Mouse (Mus musculus): ENCODE measurements at regions not wholly inside any gene's neighbourhood (a gene's known extent, or its start where the extent isn't known, plus 50 kb on each side); places are given as distances from the start of the nearest gene placed in this dataset.

DNA sequence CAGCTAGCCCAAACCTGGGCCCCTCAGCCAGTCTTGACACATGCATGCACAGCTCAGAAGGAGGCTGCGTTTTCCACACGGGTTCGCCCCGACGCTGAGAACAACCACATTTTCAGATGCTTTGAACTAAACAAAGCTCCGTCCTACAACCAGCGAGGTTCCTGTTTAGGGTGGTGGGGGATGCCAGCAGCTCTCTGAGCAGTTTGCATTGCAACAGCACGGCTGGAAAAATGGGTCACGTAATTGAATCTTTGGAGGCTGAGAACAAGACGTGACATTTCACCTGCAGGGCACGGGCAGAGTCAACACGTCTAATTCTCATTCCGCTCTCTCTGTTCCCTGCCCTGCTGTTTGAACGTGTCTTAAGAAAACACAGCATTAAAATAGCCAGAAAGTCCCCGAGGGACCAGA lies 119.2 kb downstream of the Syk start:
- DNase-seq = no peak

DNA sequence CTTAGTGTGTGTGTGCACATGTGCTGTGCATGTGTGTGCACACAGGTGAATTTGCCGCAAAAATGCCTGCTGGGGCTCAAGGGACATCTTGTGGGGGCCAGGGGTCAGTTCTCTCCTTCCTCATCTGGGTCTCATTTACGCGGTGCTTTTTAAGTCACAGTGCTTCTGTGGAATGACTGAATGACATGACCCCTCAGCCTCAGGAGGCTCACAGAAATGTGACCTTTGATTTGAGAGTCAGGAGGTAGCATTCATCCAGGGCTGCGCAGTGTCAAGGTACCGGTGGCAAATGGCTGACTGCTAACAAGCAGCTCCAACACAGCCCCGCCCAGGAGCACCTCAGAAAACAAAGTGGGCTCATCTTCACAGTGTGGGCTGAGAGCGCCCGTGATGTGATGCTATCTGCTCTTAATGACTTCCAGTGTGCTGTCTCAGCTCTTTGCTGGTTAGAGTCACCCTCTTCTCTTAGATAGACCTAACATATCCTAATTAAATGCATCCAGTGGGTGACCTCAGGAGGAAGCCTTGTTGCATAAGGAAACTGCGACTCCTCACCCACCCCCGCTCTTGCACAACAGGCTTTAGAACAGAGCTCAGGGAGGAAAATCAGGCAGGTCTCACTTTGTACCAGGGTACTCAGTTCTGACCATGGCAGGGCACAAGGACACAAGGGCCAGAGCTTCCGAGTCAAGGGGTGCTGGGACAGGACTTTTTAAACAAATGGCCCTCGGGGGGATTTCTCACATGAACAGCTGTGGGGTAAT lies 120.6 kb downstream of the Syk start:
- DNase-seq = no peak

DNA sequence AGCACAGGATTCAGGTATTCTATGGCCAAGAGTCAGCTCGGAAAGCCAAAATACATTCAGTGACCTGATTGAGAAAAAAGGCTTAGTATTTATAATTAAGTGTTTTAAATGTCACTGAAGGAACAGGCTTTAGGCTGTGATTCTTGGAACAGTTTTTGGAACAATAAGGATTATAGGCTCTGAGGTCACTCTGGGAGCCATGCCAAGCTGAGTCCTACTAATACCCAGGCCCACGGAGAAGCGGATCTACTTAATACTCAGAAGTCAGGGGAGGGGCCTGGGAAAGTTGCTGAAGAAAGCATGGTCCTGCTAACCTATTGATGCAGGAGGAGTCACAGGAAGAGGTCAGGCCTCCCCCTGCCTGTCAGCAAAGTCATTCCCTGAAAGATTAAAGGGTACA lies 121.7 kb downstream of the Syk start:
- no peak for DNase-seq

DNA sequence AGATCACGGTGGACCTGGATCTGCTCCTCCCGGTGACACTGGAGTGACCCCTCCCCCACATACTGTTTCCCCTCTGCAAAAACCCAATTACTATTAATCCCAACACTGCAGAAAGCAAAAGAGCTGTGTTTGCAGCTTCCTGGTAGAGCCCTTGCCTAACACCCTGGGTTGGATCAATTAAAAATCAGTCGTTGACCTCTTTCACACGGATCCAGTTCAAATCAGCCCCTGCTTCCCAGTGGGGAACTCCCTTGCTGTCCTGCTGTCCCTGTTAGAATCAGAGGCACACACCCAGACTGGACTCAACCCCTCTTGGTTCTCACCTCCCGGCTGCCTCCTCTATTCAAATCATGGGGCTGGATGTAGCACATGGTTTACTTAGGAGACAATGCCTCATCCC lies 126.6 kb downstream of the Syk start:
- DNase-seq = no peak

DNA sequence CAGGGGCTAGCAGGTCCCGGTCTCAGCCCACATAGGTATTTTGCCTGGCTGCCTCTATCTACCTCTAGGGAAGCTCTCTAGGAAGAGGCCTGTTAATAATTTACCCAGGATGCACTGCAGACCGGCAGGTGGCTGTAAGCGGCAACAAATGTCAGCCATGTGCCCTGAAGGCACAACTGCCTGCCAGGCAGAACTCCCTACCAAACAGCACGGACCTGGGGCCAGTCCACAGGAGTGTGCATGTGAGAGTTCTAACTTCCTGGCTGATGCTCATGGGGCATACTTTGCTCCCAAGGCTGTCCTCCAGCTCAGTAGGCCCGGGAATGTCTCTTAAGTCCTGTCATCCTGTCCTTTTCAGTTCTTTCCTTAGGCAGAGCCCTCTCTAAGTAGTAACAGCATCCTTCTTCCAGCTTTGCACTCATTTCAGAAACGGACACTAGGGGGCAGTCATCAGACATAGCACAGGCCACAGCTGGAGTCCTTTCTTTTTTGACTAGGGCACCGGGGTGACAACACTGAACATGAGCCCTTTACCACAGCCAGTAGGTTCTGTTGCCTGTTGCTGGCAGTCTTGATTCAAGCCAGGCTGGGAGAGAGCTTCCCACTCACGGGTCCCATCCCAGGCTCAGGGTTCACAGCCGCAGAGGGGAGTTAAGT lies 128.9 kb downstream of the Syk start:
- peak; percentile 67 to 78 for DNase-seq

DNA sequence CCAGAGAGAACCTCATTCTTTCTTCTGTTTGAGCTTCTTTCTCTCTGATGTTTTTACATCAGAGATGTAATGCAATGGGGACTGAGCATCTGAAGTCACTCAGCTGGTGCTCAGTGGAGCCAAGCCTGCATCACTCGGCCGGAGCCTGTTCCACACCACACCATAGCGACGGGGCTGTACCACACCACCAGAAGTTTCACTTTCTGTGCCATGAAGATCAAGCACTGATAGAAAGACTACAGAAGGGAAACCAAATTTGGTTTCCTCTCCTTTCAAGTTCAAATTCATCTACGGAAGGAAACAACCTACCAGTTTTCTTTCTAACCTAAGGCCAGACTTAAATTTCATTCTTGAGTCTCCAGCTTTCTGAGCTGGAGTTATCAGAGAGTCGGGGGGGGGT lies 138.5 kb downstream of the Syk start:
- DNase-seq = no peak

DNA sequence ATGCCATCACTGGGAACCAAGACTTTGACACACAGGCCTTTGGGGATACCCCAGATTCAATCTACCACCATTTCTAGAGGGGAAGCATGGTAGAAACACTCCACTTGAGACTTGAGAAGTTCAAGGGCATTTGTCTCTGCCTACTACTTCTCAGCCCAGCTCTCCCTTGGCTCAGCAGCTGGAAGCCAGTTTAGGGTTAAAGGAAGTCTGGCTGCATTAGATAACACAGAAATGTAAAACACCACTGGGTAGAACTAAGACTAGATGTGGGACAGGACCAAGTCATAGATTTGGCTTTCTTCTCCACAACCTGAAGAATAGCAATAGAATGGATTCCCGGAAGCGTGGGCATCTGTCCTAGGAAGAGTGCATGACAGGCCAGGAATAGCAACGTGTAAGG lies 139.7 kb downstream of the Syk start:
- DNase-seq = no peak

DNA sequence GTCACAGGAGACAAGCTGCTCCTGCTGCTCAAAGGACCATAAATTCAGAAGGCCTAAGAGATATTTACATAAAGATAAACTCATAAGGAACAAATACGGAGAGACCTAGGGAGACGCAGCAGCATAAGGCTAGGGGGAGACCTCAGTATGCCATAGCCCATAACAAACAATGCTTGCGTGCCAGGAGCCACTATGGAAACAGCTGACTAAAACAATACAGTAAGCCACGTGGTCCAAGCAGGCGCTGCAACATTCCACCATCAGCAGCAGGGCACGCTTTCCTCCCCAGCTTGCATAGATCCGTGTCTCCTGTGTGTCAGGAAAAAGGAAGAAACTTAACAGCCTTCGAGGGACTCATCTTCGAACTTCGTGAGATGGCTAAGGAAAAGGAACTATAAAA lies 143.1 kb downstream of the Syk start:
- DNase-seq = no peak

DNA sequence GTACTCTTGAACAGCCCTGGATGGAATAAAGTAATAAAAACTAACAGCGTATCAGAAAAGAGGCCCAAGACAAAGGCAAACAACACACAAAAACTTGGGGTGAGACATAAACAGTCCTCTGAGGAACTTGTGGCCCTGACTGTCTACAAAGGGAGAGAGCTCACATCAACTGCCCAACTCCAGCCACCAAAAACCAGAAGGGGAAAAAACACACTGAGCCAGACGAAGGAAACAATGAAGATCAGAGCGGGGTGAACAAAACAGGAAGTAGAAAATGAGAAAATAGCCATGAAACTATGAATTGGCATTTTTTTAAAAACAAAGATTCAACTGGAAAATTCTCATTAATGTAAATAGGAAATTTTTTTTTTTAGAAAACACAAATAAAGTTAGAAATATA lies 143.6 kb downstream of the Syk start:
- no peak for DNase-seq

DNA sequence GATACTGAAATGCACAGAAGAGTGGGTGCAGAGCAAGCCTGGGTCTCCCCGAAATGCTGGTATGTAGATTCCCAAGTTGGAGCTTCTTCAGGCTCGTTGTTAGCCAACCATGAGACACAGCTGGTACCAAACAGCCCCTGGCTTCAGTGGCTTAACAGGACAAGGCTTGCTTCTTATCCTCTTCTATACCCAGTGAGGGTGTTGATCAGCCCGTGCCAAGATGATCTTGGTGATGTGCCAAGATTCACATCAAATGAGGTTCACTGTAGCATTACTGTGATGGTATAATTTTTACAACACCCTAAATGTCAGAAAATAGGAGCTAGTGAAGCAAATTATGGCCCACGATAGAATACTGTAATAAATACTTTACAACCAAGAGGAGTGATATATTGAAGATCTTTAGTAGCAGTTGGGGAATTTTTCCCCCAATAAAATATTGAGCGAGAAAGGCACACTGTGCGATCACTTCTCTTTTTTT lies 152.5 kb downstream of the Syk start:
- no peak for DNase-seq

DNA sequence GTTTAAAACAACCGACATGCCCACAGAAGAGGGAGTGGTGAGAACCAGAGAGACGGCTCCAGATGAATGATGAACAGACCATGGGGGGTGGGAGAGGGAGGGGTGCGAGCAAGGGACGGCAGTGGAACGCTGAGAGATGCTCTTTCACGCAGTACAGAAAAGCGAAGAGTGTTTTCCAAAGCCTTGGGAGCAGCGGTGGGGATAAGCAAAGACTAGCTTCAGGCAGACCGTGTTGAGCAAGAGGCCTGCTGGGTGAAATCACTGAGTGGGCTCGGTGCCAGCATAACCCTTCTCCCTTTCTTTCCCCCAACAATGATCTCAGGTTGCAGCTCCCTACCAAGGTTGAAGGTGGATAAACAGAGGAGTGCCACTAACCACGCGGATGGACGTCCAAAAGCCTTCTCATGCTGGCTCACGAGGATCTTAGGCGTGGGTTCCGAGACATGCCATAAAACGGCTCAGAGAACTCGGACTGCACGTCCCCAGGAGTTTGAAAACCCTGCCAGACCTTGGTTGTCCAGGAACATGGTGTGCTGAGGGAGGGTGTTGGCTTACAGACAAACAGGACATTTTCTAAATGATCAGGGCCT lies 153.1 kb downstream of the Syk start:
- DNase-seq = peak; percentile 7 to 43

DNA sequence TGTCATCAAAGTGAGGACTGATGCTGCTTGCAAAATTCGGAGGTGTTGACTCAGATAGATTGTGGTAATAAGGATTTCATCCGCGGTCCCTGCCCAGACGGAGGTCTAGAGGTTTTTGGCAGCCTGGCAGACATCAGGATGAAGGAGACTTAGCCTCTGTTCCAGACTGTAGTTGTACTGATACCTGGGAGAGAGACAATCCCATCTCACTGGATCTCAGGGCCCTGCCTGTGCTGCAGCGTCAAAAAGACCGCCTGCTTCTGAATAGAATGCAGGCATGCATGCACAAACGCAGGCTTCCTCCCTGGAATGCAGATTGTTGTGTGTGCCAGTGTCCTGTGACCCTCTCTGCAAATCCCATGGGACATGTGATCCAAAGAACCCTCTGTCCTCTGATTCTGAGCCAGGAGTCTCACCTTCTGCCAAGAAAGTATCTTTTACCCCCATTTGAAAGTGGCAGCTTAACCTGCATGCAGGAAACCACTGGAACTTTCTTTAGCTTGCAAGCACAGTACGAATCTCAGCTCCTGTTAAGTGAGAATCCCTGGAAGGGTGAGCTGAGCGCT lies 155.2 kb downstream of the Syk start:
- peak; percentile 54 to 59 for DNase-seq

DNA sequence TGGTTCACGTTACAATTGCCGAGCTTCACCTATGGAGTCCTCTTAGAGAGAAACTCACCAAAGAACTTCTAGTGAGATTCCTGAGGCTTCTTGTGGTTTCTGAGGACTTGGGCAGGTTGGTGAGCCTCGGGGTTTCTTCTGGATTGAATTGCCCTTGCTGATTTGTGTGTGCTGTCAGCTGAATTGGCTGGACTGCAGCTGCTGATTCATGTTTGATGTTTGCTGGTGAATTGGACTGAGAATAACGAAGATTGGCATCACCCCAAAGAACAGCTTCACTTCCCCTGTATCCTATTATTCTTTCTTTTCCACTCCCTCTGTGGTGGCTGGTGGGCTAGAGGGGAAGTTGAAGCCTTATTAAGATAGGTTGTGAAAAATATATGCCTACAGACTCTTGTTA lies 158.4 kb downstream of the Syk start:
- no peak for DNase-seq

DNA sequence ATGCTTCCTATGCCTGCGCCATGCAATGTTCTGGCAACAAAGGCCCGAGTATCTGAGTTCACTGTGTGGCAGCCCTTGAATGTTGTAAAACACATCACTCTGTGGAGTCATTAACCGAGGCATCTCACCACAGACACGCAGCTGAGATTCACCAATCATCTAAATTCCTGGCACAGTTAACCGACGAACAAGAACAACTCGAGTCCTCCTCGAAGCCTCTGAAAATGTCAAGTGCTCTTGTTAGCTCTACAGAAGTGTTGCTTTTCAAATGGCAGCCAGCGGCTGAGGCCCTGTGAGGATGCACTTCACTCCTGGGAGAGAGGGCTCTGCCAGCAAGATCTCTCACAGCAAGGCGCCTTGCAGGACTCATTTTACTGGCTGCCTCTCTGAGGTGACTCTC lies 173.0 kb downstream of the Syk start:
- no peak for DNase-seq

DNA sequence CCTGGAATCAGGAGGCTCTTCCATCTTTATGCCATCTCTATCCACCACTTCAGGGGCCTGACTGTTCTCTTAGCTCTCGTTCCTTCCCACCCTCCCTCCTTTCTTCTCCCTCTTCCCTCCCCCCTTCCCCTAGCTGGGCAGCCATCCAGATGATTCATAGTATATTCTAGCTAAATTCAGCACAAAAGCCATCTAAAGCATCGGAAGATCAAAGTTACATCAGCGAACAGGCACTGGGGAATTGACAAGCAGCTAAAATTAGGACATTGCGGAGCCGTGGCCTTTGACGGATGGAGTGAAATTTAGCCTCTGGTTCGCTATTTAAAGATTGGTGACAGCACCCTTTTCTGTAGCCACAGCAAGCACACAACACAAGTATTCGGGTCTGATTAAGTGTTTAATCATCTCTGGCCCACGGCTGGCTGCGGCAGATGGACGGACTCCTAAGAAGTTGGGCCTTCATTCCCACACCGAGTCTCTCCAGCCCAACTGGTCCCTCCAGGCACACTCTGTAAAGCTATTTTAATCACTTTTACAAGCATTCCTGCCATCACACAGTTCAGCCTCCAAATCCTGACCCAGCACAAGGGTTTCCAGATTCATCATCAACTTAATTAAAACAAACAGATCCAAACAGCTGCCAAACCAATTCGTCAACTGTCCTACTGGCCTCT lies 163.8 kb downstream of the Auh start:
- no peak for DNase-seq

DNA sequence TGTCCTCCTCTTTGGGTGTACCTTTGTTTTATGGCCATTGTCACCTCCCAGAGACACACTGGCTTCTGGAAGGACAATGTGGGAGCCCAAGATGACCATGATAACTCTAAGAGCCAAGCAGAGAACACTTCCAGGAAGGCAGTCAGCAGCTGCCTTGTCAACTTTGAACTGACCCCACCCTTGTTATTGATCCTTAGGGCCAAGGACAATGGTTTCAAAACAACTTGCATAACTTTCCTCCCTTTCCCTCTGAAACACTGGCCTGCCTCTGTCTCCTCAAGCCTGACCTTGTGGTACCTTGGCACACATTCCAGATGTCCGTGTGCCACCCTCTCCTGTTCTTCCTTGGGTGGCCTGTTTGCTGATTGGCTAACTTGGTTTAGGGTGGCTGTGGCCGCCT lies 163.2 kb downstream of the Auh start:
- peak in 1 of 2 experiments; percentile 7 for DNase-seq

DNA sequence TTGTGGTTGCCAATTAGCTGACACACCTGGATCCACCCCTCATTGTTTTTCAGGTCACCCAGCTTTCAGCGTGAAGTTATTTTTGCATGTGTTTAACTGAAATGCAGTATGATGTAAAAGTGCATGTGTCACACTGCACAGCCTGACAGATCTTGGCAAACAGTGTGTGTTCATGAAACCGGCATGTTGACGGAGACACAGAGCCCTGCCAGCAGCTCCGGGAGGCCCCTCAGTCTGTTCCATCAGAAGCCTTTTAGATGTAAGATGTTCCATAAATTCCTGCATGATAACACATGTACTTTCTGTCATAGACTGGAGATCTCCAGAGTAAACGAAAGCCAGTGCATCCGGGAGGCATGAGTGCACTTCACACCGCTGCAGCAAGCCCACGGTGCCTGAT lies 159.5 kb downstream of the Auh start:
- DNase-seq = no peak

DNA sequence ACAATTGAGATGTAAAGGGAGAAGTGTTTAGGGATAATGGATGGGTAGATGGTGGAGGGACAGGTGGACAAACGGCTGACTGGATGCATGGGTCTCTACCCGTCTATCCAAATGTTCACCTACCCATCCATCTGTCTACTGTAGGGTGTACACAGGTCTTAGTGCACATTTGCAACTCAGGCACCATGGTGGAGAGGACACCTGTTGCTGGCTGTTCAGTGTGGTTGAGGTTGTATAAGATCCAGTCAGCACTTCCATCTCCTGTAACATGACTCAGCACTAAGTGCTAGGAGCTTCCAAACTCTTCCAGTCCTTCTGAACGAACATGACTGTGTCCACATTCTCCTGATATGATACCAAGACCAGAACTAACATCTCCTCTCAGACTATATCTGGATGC lies 158.0 kb downstream of the Auh start:
- no peak for DNase-seq

DNA sequence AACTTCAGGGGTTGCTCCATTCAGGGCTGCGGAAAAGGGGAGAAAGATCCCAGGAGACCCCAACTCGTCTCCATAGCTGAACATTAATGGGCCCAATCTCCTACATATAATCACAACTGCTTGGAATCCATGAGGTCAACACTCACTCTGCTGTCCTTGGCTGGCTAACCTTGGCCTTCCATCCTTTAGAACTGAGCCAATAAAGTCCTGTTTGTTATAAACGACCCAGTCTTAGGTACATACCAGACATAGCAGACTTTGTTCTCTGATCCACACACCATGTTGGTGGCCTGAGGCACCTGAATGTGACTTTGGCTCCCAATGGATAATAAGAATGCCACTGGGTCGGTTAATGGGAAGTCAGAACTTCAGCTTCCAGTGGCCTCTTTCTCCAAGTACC lies 157.4 kb downstream of the Auh start:
- peak in 1 of 2 experiments; percentile 27 for DNase-seq

DNA sequence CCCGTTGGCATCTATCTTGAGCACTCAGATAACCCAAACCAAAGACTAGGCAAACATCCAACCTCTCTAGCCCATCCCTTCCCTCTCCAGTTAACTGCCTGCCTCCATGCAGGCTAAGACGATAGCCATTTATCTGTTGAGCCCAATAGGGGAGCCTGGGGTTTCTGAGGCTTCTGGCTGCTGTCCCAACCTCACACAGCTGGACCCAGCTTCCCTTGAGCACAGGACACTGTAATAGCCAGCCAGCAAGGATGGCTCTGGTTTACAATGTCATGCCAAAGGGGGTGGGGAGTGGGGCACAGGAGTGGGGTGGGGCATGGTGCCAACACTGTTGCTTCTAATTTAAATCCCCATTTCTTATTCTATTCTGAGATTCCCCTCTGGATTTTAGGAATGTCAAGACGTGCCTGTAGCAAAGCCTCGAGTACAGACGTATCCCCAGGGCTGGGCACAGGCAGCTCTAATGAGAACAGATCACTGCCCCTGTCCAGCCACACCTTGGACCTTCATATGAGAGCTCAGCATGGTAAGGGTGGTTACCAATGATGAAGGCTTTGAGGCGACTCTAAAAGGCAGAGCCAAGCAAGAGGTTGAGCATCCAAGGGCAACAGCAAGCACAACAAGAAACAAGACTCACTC lies 152.0 kb downstream of the Auh start:
- DNase-seq = no peak

DNA sequence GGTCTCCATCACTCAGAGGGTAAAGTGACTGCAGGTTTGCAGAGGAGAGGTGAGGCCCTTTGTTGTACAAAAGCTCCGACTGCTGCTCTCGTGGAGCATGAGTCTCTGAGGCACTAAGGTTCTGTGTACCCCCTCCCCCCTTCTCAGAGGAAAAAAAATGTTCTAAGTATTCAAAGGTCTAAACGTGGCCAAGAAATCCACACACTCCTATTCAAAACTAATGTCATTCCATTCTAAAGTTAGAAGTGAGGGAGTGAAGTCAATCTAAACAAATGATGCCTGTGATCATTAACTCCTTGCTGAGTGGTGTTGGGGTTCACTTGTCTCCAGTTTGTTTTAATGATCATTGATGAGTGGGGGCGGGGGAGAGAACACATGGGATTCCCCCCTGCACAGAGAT lies 150.6 kb downstream of the Auh start:
- no peak for DNase-seq

Data from kidney, adult 8-10 months (tissue).